Mouse (Mus musculus) thymus, adult 2 months (tissue): Measurements from ENCODE around the gene Calm5. TPM values are rescaled to one million over a fixed set of nuclear protein-coding genes. Genes with fewer than 3 reads are reported as not detected.

Source experiments
- DNase-seq: peaks from one replicate; pipeline ENCODE4 v3.0.0; 2021
- H3K27ac ChIP-seq: fragments of 200-500 bp; 2 replicates; pipeline ENCODE4 v1.5.1; 2012; ENCODE audit warnings: low read length, control low read depth; ENCODE audit not compliant: control insufficient read depth, insufficient read depth
- H3K27me3 ChIP-seq: fragments of 200-500 bp; 2 replicates; pipeline ENCODE4 v1.6.1; 2012; ENCODE audit warnings: mild to moderate bottlenecking, low read length, moderate library complexity, mixed read lengths; ENCODE audit not compliant: control insufficient read depth, insufficient read depth
- H3K36me3 ChIP-seq: fragments of 200-500 bp; 2 replicates; pipeline ENCODE4 v1.6.1; 2012; ENCODE audit warnings: mild to moderate bottlenecking, low read length, moderate library complexity; ENCODE audit not compliant: control insufficient read depth, insufficient read depth
- H3K4me1 ChIP-seq: fragments of 200-500 bp; replicated peaks from 2 replicates; pipeline ENCODE4 v1.6.1; 2012; ENCODE audit warnings: low read length; ENCODE audit not compliant: control insufficient read depth, insufficient read depth
- H3K4me3 ChIP-seq: fragments of 200-500 bp; 2 replicates; pipeline ENCODE4 v1.5.1; 2012; ENCODE audit warnings: mild to moderate bottlenecking, low read length, control low read depth, moderate library complexity; ENCODE audit not compliant: control insufficient read depth, insufficient read depth
- CTCF ChIP-seq: fragments of 200-500 bp; IDR thresholded peaks from 2 replicates; pipeline ENCODE4 v1.5.1; 2012; ENCODE audit warnings: mild to moderate bottlenecking, control low read depth, low read length, moderate library complexity, borderline replicate concordance; ENCODE audit not compliant: control insufficient read depth, poor library complexity, insufficient read depth; ENCODE audit errors: extremely low read depth
- POLR2A ChIP-seq: fragments of 200-500 bp; IDR thresholded peaks from 2 replicates; pipeline ENCODE4 v1.6.1; 2012; ENCODE audit warnings: mild to moderate bottlenecking, low read length, control low read depth, moderate library complexity; ENCODE audit not compliant: control insufficient read depth, poor library complexity, insufficient read depth; ENCODE audit errors: extremely low read depth
- WGBS: fragments of 180-500 bp; shearing (Covaris S2); methylation state at CpG from one replicate; pipeline ENCODE4 v1.1.7; 2018; 5-methylcytosine and 5-hydroxymethylcytosine counted together
- polyA plus RNA-seq: library from polyadenylated mRNA; depleted of rRNA; stranded (reverse); fragments of >200 nt; gene quantifications from 2 replicates; pipeline ENCODE4 v1.2.3, GENCODE M21; 2012

The Calm5 gene
- polyA plus RNA-seq, 1 experiment = not detected

- DNase-seq = no peak
- Histone ChIP-seq H3K36me3 (no peaks in the 10 kb centered on the region), H3K27ac (no peak overlapping the region), H3K4me3 (no peak overlapping the region), H3K27me3 (no peaks in the 10 kb centered on the region), H3K4me1 (no peaks in the 10 kb centered on the region)
- TF ChIP-seq POLR2A (no peak), CTCF (no peak)
- 48% methylated on average over 14 of the region's 14 CpGs for WGBS
Observed at GRCm38 (mm10) chr13:3865648-3866354, 11.8 kb downstream of the Calm5 start.

DNA sequence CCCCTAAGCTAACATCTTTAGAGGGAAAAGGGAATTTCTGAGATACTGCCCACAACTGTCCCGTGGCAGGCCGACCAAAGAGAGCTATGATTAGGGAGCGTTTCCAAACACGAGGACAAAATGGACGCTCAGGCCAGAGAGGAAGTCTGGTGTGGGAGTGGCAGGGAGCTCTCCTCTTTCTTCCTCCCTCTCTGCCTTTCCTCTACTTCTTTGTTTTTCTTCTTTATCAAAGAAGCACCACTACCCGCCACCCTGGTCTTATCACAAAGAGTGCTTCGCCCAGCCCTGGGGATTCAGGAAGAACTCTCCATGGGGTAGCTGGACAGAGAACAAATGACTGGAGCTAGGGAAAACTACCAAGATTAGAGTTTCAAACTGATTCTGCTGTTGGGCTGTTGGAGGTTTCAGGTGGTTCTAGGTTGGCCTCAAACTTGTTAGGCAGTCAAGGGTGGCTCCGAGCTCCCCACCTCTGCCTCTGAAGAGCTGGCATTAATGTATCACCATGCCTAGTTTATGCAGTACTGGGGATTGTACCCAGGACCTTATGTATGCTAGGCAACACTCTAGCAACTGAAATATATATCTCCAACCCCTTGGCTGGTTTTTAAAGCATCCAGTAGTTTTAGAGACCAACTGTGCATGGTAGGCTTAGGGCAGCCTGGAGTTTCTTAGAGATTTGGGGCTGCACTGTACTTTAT, 12.5 kb downstream of the Calm5 start:
- WGBS = 85% methylated on average over 8 of the region's 8 CpGs
- Histone ChIP-seq H3K27ac (no peak overlapping the region), H3K36me3 (no peaks in the 10 kb centered on the region), H3K4me3 (no peak overlapping the region), H3K4me1 (no peaks in the 10 kb centered on the region), H3K27me3 (no peaks in the 10 kb centered on the region)
- TF ChIP-seq CTCF = no peak
- no peak for TF ChIP-seq POLR2A
- no peak for DNase-seq

DNA sequence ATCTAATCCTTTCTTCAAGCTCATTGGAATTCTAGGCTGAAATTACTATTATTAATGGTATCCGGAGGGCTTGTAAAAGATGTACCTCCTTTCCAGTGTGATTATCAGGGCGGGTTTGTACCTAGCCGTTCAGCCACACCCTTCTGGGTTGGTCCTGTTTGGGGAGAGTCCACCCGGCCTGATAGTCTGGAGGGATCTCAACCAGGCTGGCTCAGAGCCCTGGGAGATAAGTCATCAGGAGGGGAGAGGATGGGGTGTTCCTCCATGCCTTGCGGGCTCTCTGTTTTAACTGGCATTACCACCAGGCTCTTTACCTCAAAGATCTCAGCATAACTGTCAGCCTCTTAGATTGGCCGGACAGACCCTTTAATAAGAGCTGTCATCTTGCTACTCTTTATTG, 13.2 kb downstream of the Calm5 start:
- TF ChIP-seq POLR2A (no peak), CTCF (no peak)
- 96% methylated on average over 6 of the region's 6 CpGs for WGBS
- Histone ChIP-seq H3K36me3 (no peaks in the 10 kb centered on the region), H3K27me3 (no peaks in the 10 kb centered on the region), H3K4me3 (no peak overlapping the region), H3K4me1 (no peaks in the 10 kb centered on the region), H3K27ac (no peak overlapping the region)
- DNase-seq = no peak

DNA sequence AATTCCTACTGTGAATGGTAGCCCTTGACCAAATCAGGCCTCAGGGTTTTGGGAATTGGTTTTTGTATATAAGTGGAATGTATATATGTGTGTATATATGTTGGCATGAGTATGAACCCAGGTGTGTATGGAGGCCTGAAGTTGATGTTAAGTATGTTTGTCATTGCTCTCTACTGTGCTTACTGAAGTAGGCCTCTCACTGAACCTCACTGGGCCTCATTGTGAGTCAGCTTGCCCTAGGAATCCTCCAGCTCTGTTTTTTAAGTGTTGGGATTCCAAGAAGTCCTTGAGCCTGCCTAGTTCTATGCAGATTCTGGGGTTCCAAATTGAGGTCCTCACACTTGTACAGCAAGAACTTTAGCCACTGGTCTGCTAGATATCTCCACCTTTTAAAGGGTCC, 15.9 kb downstream of the Calm5 start:
- Histone ChIP-seq H3K27ac (no peak overlapping the region), H3K4me1 (no peaks in the 10 kb centered on the region), H3K4me3 (no peak overlapping the region), H3K27me3 (no peaks in the 10 kb centered on the region), H3K36me3 (no peaks in the 10 kb centered on the region)
- TF ChIP-seq CTCF (no peak), POLR2A (no peak)
- DNase-seq = no peak

- Histone ChIP-seq H3K27ac (no peak overlapping the region), H3K27me3 (no peaks in the 10 kb centered on the region), H3K36me3 (no peaks in the 10 kb centered on the region), H3K4me1 (no peaks in the 10 kb centered on the region), H3K4me3 (no peak overlapping the region)
- TF ChIP-seq POLR2A (no peak), CTCF (no peak)
- WGBS = 96% methylated on average over 4 of the region's 4 CpGs
- DNase-seq = no peak
Observed at GRCm38 (mm10) chr13:3872832-3873231, 18.9 kb downstream of the Calm5 start.

DNA sequence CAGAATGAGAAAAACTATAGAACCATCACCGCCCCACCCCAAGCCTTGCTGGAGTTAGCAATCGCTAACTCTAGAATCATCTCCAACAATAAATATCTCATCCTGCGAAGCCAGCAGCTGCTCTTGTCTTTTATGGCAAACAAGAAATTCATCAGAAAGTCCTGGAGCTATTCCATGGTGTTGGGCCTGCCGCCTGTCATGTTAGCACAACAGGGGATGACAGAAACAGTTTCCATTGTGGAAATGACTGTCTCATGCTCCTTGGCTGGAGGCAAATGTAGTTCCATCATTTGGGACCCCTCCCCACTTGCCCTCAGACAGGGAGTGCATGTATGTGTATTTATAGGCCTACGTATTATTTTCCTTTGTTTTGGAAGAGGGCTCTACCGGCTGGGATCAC, 22.5 kb downstream of the Calm5 start:
- WGBS = 98% methylated on average over 6 of the region's 6 CpGs
- Histone ChIP-seq H3K36me3 (no peaks in the 10 kb centered on the region), H3K27me3 (no peaks in the 10 kb centered on the region), H3K4me3 (no peak overlapping the region), H3K4me1 (no peaks in the 10 kb centered on the region), H3K27ac (no peak overlapping the region)
- TF ChIP-seq POLR2A = no peak
- no peak for TF ChIP-seq CTCF
- DNase-seq = no peak
